Mouse (Mus musculus) Patski (cell line): ENCODE measurements around the gene Abr. TPM values are rescaled to one million over a fixed set of nuclear protein-coding genes. Genes with fewer than 3 reads are reported as not detected.
A peak's percentile ranks its signal among the peaks of the same experiment; 100 is the strongest.

Experiments
- ATAC-seq: fragments of 100-300 bp; one replicate; pipeline ENCODE4 v1.8.0; 2021
- CTCF ChIA-PET: fragments of 350-600 bp; sonication (Branson Sonifier 250); formaldehyde crosslinking; loops from one replicate; lab custom pipeline; 2022; ENCODE audit warnings: inconsistent platforms; lab: Charles Lee
- POLR2A ChIA-PET: fragments of 350-600 bp; sonication (Branson Sonifier 250); formaldehyde crosslinking; loops from one replicate; lab custom pipeline; 2022; ENCODE audit warnings: antibody characterized with exemption, inconsistent platforms; lab: Charles Lee
- DNase-seq: peaks from one replicate; pipeline ENCODE4 v3.0.0-alpha.2; 2011; ENCODE audit warnings: low read depth, low spot score
- H3K27me3 ChIP-seq: fragments of 371-371 bp; one replicate; pipeline ENCODE4 v1.5.1; 2021
- CTCF ChIP-seq: fragments of 100-300 bp; IDR thresholded peaks from one replicate; pipeline ENCODE4 v1.5.1; 2021
- in situ Hi-C: fragments of 300-500 bp; cut with MboI; formaldehyde crosslinking; loops from 3 replicates; pipeline ENCODE4 v1.11.1; 2018; ENCODE audit warnings: low pct_unique_long_range_greater_than_20kb, mixed read lengths
- polyA plus RNA-seq: library from polyadenylated mRNA; unstranded; gene quantifications from one replicate; pipeline ENCODE4 v1.2.3, GENCODE M21; 2021

The Abr gene
- polyA plus RNA-seq, 1 experiment from 2014 or later = 136 TPM

- POLR2A ChIA-PET = no interaction called here
- in situ Hi-C loops = loop anchor here (5.0 kb wide), 1 partner anchor 38 kb away; no protein-coding TSS in a partner anchor
- CTCF ChIA-PET = interaction anchor here (0.7 to 7.7 kb wide), 5 partner anchors 10 to 37 kb away, joined by 3 to 58 read pairs (median 3); no protein-coding TSS in a partner anchor
- H3K27me3 ChIP-seq = no peaks in the 10 kb centered on the region
- ATAC-seq (no peak), DNase-seq (no peak)
- no peak for TF ChIP-seq CTCF
Measured at GRCm38 (mm10) chr11:76459489-76459888, 162.6 kb downstream of the Abr start.

- in situ Hi-C loops = loop anchor here (5.0 kb wide), 1 partner anchor 39 kb away; no protein-coding TSS in a partner anchor
- H3K27me3 ChIP-seq = no peaks in the 10 kb centered on the region
- CTCF ChIA-PET = interaction anchor here (1.5 to 7.7 kb wide), 2 partner anchors 33 to 38 kb away, joined by 3 to 58 read pairs; no protein-coding TSS in a partner anchor
- POLR2A ChIA-PET = no interaction called here
- ATAC-seq (no peak), DNase-seq (no peak)
- TF ChIP-seq CTCF = no peak
Measured at GRCm38 (mm10) chr11:76458730-76459129, 163.4 kb downstream of the Abr start.

- no peak for TF ChIP-seq CTCF
- CTCF ChIA-PET = interaction anchor here (1.0 to 7.7 kb wide), 13 partner anchors 11 to 189 kb away, joined by 3 to 58 read pairs (median 5); partner anchors contain the start of gene Timm22
- in situ Hi-C loops = loop anchor here (5.0 kb wide), 1 partner anchor 40 kb away; no protein-coding TSS in a partner anchor
Measured at GRCm38 (mm10) chr11:76456897-76457296, 165.2 kb downstream of the Abr start.

GRCm38 (mm10) chr11:76456233-76456632 is 165.9 kb downstream of the Abr start:
- ChIA-PET POLR2A (interaction anchor here (1.5 to 1.6 kb wide), 3 partner anchors 39 to 50 kb away, joined by 3 to 5 read pairs (median 4); no protein-coding TSS in a partner anchor), CTCF (interaction anchor here (1.0 to 7.7 kb wide), 16 partner anchors 9 to 190 kb away, joined by 3 to 58 read pairs (median 5); partner anchors contain the start of gene Timm22)
- ATAC-seq (peak; percentile 68), DNase-seq (no peak)
- in situ Hi-C loops = loop anchor here (5.0 kb wide), 1 partner anchor 41 kb away; no protein-coding TSS in a partner anchor
- peak; percentile 96 for TF ChIP-seq CTCF
- no peaks in the 10 kb centered on the region for H3K27me3 ChIP-seq

More at GRCm38 (mm10) chr11:76456897-76457296, 165.2 kb downstream of the Abr start:
- H3K27me3 ChIP-seq = no peaks in the 10 kb centered on the region
- no peak for ATAC-seq
- POLR2A ChIA-PET = interaction anchor here (1.6 kb wide), 1 partner anchor 50 kb away, joined by 5 read pairs; no protein-coding TSS in a partner anchor
- DNase-seq = no peak

- in situ Hi-C loops = loop anchor here (5.0 kb wide), 1 partner anchor 193 kb away; no protein-coding TSS in a partner anchor
- H3K27me3 ChIP-seq = no peaks in the 10 kb centered on the region
- DNase-seq (no peak), ATAC-seq (no peak)
- TF ChIP-seq CTCF = peak; percentile 89
- ChIA-PET CTCF (interaction anchor here (0.7 to 7.7 kb wide), 21 partner anchors 9 to 191 kb away, joined by 3 to 58 read pairs (median 4); no protein-coding TSS in a partner anchor), POLR2A (interaction anchor here (0.6 to 1.6 kb wide), 2 partner anchors 14 to 41 kb away, joined by 3 read pairs; no protein-coding TSS in a partner anchor)
Measured at GRCm38 (mm10) chr11:76454492-76454891, 167.6 kb downstream of the Abr start.

- ChIA-PET POLR2A (interaction anchor here (1.3 to 1.4 kb wide), 2 partner anchors 18 to 20 kb away, joined by 3 read pairs; no protein-coding TSS in a partner anchor), CTCF (no interaction called here)
- TF ChIP-seq CTCF = no peak
- no peak for DNase-seq
- ATAC-seq = no peak
- H3K27me3 ChIP-seq = no peaks in the 10 kb centered on the region
- in situ Hi-C loops = loop anchor here (5.0 kb wide), 1 partner anchor 197 kb away; no protein-coding TSS in a partner anchor
Measured at GRCm38 (mm10) chr11:76450202-76450561, 171.9 kb downstream of the Abr start.

GRCm38 (mm10) chr11:76449520-76450201 is 172.5 kb downstream of the Abr start:
- CTCF ChIA-PET = interaction anchor here (1.0 to 1.6 kb wide), 4 partner anchors 10 to 57 kb away, joined by 3 to 4 read pairs (median 3); no protein-coding TSS in a partner anchor

GRCm38 (mm10) chr11:76446251-76446650 is 175.9 kb downstream of the Abr start:
- no peak for ATAC-seq

More at GRCm38 (mm10) chr11:76449520-76450201, 172.5 kb downstream of the Abr start:
- in situ Hi-C loops = loop anchor here (5.0 kb wide), 1 partner anchor 198 kb away; no protein-coding TSS in a partner anchor
- no peak for TF ChIP-seq CTCF
- DNase-seq (no peak), ATAC-seq (no peak)
- POLR2A ChIA-PET = interaction anchor here (1.3 to 1.4 kb wide), 2 partner anchors 18 to 20 kb away, joined by 3 read pairs; no protein-coding TSS in a partner anchor
- H3K27me3 ChIP-seq = no peaks in the 10 kb centered on the region

GRCm38 (mm10) chr11:76445459-76445858 is 176.7 kb downstream of the Abr start:
- CTCF ChIA-PET = interaction anchor here (1.1 to 1.6 kb wide), 2 partner anchors 11 to 201 kb away, joined by 3 to 5 read pairs; no protein-coding TSS in a partner anchor
- DNase-seq = no peak
- in situ Hi-C loops = no loop called here
- POLR2A ChIA-PET = no interaction called here
- no peak for TF ChIP-seq CTCF
- no peak for ATAC-seq
- no peaks in the 10 kb centered on the region for H3K27me3 ChIP-seq

More at GRCm38 (mm10) chr11:76446251-76446650, 175.9 kb downstream of the Abr start:
- TF ChIP-seq CTCF = no peak
- ChIA-PET CTCF (interaction anchor here (1.0 to 1.6 kb wide), 4 partner anchors 10 to 200 kb away, joined by 3 to 5 read pairs (median 4); no protein-coding TSS in a partner anchor), POLR2A (no interaction called here)
- no peaks in the 10 kb centered on the region for H3K27me3 ChIP-seq
- in situ Hi-C loops = no loop called here
- DNase-seq = no peak

- TF ChIP-seq CTCF = no peak
- ChIA-PET CTCF (interaction anchor here (2.5 kb wide), 1 partner anchor 16 kb away, joined by 21 read pairs; no protein-coding TSS in a partner anchor), POLR2A (no interaction called here)
- ATAC-seq (no peak), DNase-seq (no peak)
- in situ Hi-C loops = no loop called here
- H3K27me3 ChIP-seq = no peaks in the 10 kb centered on the region
Measured at GRCm38 (mm10) chr11:76439666-76440065, 182.4 kb downstream of the Abr start.
